Mouse (Mus musculus) heart, postnatal 0 days (tissue): Measurements from ENCODE around the gene Ier5l.

Experiments
- CTCF ChIP-seq: IDR thresholded peaks from 2 replicates; pipeline ENCODE4 v1.5.1; 2016; ENCODE audit warnings: antibody characterized with exemption, control low read depth, low read depth
- EP300 ChIP-seq: IDR thresholded peaks from 2 replicates; pipeline ENCODE4 v1.6.1; 2016; ENCODE audit warnings: antibody characterized with exemption, low read depth

- no peak for TF ChIP-seq EP300
- TF ChIP-seq CTCF: peak; percentile 22; the same call in 1 of the 2 replicates
These were observed 14.8 kb downstream of the Ier5l start for GRCm38 (mm10) chr2:30459241-30459640.
